Mouse (Mus musculus) erythroid progenitor cell, adult 5-6 weeks (primary cell): ENCODE data around the gene Snd1. TPM values are rescaled to one million over a fixed set of nuclear protein-coding genes. Genes with fewer than 3 reads are reported as not detected.

Experiments used
- ATAC-seq: replicated peaks from 2 replicates; pipeline ENCODE4 v1.8.0; 2016; ENCODE audit warnings: moderate number of reproducible peaks, mild to moderate bottlenecking, moderate TSS enrichment, inconsistent platforms; ENCODE audit not compliant: poor library complexity, low FRiP score, severe bottlenecking
- total RNA-seq, 2 experiments: library from RNA; stranded (forward) in 1 of 2; stranded (reverse) in 1 of 2; fragments of 150-400 nt in 1 of 2; fragments of 186-747, 209-891 nt in 1 of 2; gene quantifications; 2 replicates each; pipeline versions ENCODE4 v1.2.3 to v1.2.4; 2015 to 2017; ENCODE audit warnings: low replicate concordance in 2 of 2

The Snd1 gene
- total RNA-seq, 2 experiments from 2014 or later = 19.9 to 26.0 TPM

GRCm38 (mm10) chr6:28762132-28762775 lies 287.3 kb downstream of the Snd1 start:
- ATAC-seq = no peak

- ATAC-seq = no peak
Observed at GRCm38 (mm10) chr6:28766622-28767021, 291.7 kb downstream of the Snd1 start.

- ATAC-seq = no peak
Observed at GRCm38 (mm10) chr6:28767891-28768481, 293.0 kb downstream of the Snd1 start.

GRCm38 (mm10) chr6:28771331-28771730 lies 296.4 kb downstream of the Snd1 start:
- ATAC-seq = no peak

- no peak for ATAC-seq
Observed at GRCm38 (mm10) chr6:28781696-28782095, 306.8 kb downstream of the Snd1 start.

GRCm38 (mm10) chr6:28783082-28783647 lies 308.2 kb downstream of the Snd1 start:
- ATAC-seq = no peak

- ATAC-seq = no peak
Observed at GRCm38 (mm10) chr6:28783953-28784352, 309.0 kb downstream of the Snd1 start.

- ATAC-seq = no peak
Observed at GRCm38 (mm10) chr6:28785770-28786169, 310.8 kb downstream of the Snd1 start.

- ATAC-seq = no peak
Observed at GRCm38 (mm10) chr6:28787133-28787532, 312.2 kb downstream of the Snd1 start.

GRCm38 (mm10) chr6:28789685-28790084 lies 314.7 kb downstream of the Snd1 start:
- no peak for ATAC-seq

- no peak for ATAC-seq
Observed at GRCm38 (mm10) chr6:28791183-28791582, 316.2 kb downstream of the Snd1 start.

GRCm38 (mm10) chr6:28791809-28792208 lies 316.9 kb downstream of the Snd1 start:
- no peak for ATAC-seq

GRCm38 (mm10) chr6:28795380-28795779 lies 320.4 kb downstream of the Snd1 start:
- ATAC-seq = no peak

GRCm38 (mm10) chr6:28795792-28796515 lies 321.0 kb downstream of the Snd1 start:
- ATAC-seq = no peak

GRCm38 (mm10) chr6:28799818-28800217 lies 324.9 kb downstream of the Snd1 start:
- no peak for ATAC-seq

- no peak for ATAC-seq
Observed at GRCm38 (mm10) chr6:28800976-28801375, 326.0 kb downstream of the Snd1 start.

GRCm38 (mm10) chr6:28803678-28804279 lies 328.8 kb downstream of the Snd1 start:
- no peak for ATAC-seq

- no peak for ATAC-seq
Observed at GRCm38 (mm10) chr6:28804751-28805150, 329.8 kb downstream of the Snd1 start.

- ATAC-seq = no peak
Observed at GRCm38 (mm10) chr6:28813057-28813456, 338.1 kb downstream of the Snd1 start.

- no peak for ATAC-seq
Observed at GRCm38 (mm10) chr6:28814895-28815294, 340.0 kb downstream of the Snd1 start.
